Mouse (Mus musculus) hindbrain, embryonic 16.5 days (tissue): Measurements from ENCODE around the gene Mycbp. TPM values are rescaled to one million over a fixed set of nuclear protein-coding genes. Genes with fewer than 3 reads are reported as not detected.

Source experiments
- ATAC-seq: fragments of 200-750 bp; cut with Nextera tagmentation; 2 replicates; pipeline ENCODE4 v1.8.0; 2017; ENCODE audit warnings: moderate TSS enrichment, moderate library complexity
- H3K27ac ChIP-seq: fragments of 300-500 bp; sonication (generic); 2 replicates; pipeline ENCODE4 v1.5.1; 2014; ENCODE audit warnings: low read depth, mild to moderate bottlenecking, control low read depth, low read length, moderate library complexity
- H3K27me3 ChIP-seq: fragments of 300-500 bp; sonication (generic); replicated peaks from 2 replicates; pipeline ENCODE4 v1.6.1; 2014; ENCODE audit warnings: low read length; ENCODE audit not compliant: control insufficient read depth, insufficient read depth
- H3K36me3 ChIP-seq: fragments of 300-500 bp; sonication (generic); 2 replicates; pipeline ENCODE4 v1.6.1; 2014; ENCODE audit warnings: mild to moderate bottlenecking, low read length, moderate library complexity, mixed read lengths; ENCODE audit not compliant: control insufficient read depth, insufficient read depth
- H3K4me1 ChIP-seq: fragments of 300-500 bp; sonication (generic); 2 replicates; pipeline ENCODE4 v1.6.1; 2014; ENCODE audit warnings: low read depth, low read length; ENCODE audit not compliant: control insufficient read depth, insufficient read depth
- H3K4me2 ChIP-seq: fragments of 300-500 bp; sonication (generic); 2 replicates; pipeline ENCODE4 v1.6.1; 2014; ENCODE audit warnings: mild to moderate bottlenecking, low read length, control low read depth, moderate library complexity
- H3K4me3 ChIP-seq: fragments of 300-500 bp; sonication (generic); 2 replicates; pipeline ENCODE4 v1.5.1; 2014; ENCODE audit warnings: mild to moderate bottlenecking, low read length, control low read depth, moderate library complexity
- H3K9ac ChIP-seq: fragments of 300-500 bp; sonication (generic); 2 replicates; pipeline ENCODE4 v1.6.1; 2014; ENCODE audit warnings: low read depth, mild to moderate bottlenecking, control low read depth, low read length, moderate library complexity
- H3K9me3 ChIP-seq: fragments of 300-500 bp; sonication (generic); 2 replicates; pipeline ENCODE4 v1.6.1; 2014; ENCODE audit warnings: mild to moderate bottlenecking, low read length, moderate library complexity; ENCODE audit not compliant: control insufficient read depth
- WGBS: fragments of 180-500 bp; shearing (Covaris S2); extraction: QIAGEN DNeasy Blood & Tissue Kit; methylation state at CpG from one replicate; pipeline ENCODE4 v1.1.7; 2014; 5-methylcytosine and 5-hydroxymethylcytosine counted together
- polyA plus RNA-seq: library from polyadenylated mRNA; unstranded; fragments of >200 nt; fragmentation: Nextera tagmentation; extraction: Ambion mirVana; gene quantifications from 2 replicates; pipeline ENCODE4 v1.2.1, GENCODE M21; 2015

Gene Mycbp
- polyA plus RNA-seq, 1 experiment from 2014 or later: 35.6 TPM

- Histone ChIP-seq H3K9ac (no peak overlapping the region), H3K36me3 (no peaks in the 10 kb centered on the region), H3K4me2 (no peak overlapping the region), H3K9me3 (no peaks in the 10 kb centered on the region), H3K4me1 (peaks cover 17% of the 10 kb centered on the region), H3K4me3 (no peak overlapping the region), H3K27me3 (no peaks in the 10 kb centered on the region), H3K27ac (no peak overlapping the region)
- 72% methylated on average over 3 of the region's 3 CpGs for WGBS
- ATAC-seq: no peak
Measured at GRCm38 (mm10) chr4:123903432-123903831, 1.2 kb upstream of the Mycbp start.

GRCm38 (mm10) chr4:123905126-123905668 lies 565 bp downstream of the Mycbp start:
- Histone ChIP-seq H3K27me3 (no peaks in the 10 kb centered on the region), H3K4me1 (peaks cover 17% of the 10 kb centered on the region), H3K4me2 (peak overlapping the region; percentile 91), H3K9ac (peak overlapping the region; percentile 75), H3K4me3 (peak overlapping the region; percentile 84), H3K9me3 (no peaks in the 10 kb centered on the region), H3K27ac (peak overlapping the region; percentile 77), H3K36me3 (no peaks in the 10 kb centered on the region)
- WGBS: under 1% methylated on average over 32 of the region's 53 CpGs
- no peak for ATAC-seq

- Histone ChIP-seq H3K9ac (no peak overlapping the region), H3K4me3 (no peak overlapping the region), H3K36me3 (no peaks in the 10 kb centered on the region; the same call in 1 of the 2 replicates), H3K27me3 (no peaks in the 10 kb centered on the region), H3K4me2 (no peak overlapping the region), H3K27ac (no peak overlapping the region), H3K4me1 (peaks cover 15% of the 10 kb centered on the region), H3K9me3 (no peaks in the 10 kb centered on the region)
- no peak for ATAC-seq
- 95% methylated on average over 4 of the region's 4 CpGs for WGBS
Measured at GRCm38 (mm10) chr4:123911503-123911902, 6.9 kb downstream of the Mycbp start.

- Histone ChIP-seq H3K4me1 (peaks cover 13% of the 10 kb centered on the region), H3K9ac (no peak overlapping the region), H3K27me3 (no peaks in the 10 kb centered on the region), H3K36me3 (no peaks in the 10 kb centered on the region; the same call in 1 of the 2 replicates), H3K4me2 (no peak overlapping the region), H3K27ac (no peak overlapping the region), H3K4me3 (no peak overlapping the region), H3K9me3 (no peaks in the 10 kb centered on the region)
- no peak for ATAC-seq
- 78% methylated on average over 2 of the region's 2 CpGs for WGBS
Measured at GRCm38 (mm10) chr4:123912431-123912830, 7.8 kb downstream of the Mycbp start.

GRCm38 (mm10) chr4:123916748-123917547 lies 12.3 kb downstream of the Mycbp start, which contains the start of gene Rragc:
Gene Rragc, plus strand, starts transcription at chr4:123917446.
- under 1% methylated on average over 47 of the region's 49 CpGs for WGBS
- ATAC-seq: peak; percentile 99

GRCm38 (mm10) chr4:123917548-123918140 lies 13.0 kb downstream of the Mycbp start, which contains the start of gene 4930535I16Rik:
Gene 4930535I16Rik, minus strand, starts transcription at chr4:123918022.
- WGBS: 0% methylated on average over 47 of the region's 63 CpGs
- peak; percentile 65 for ATAC-seq

More at GRCm38 (mm10) chr4:123916748-123917547, 12.3 kb downstream of the Mycbp start, which contains the start of gene Rragc:
- Histone ChIP-seq H3K27ac (peak within 1 kb of the TSS; percentile 86), H3K36me3 (peaks cover 9% of the 10 kb centered on the region), H3K4me1 (peaks cover 26% of the 10 kb centered on the region), H3K9me3 (no peaks in the 10 kb centered on the region), H3K27me3 (no peaks in the 10 kb centered on the region), H3K4me3 (peak within 1 kb of the TSS; percentile 99), H3K9ac (peak within 1 kb of the TSS; percentile 98), H3K4me2 (peak within 1 kb of the TSS; percentile 81)

GRCm38 (mm10) chr4:123918851-123919250 lies 14.2 kb downstream of the Mycbp start:
- H3K4me3 ChIP-seq: peak overlapping the region; percentile 2; the same call in 1 of the 2 replicates
- no peak for ATAC-seq
- peaks cover 26% of the 10 kb centered on the region for H3K4me1 ChIP-seq
- H3K9ac ChIP-seq: peak overlapping the region; percentile 28; the same call in 1 of the 2 replicates
- H3K36me3 ChIP-seq: peaks cover 19% of the 10 kb centered on the region
- H3K9me3 ChIP-seq: no peaks in the 10 kb centered on the region
- H3K27me3 ChIP-seq: no peaks in the 10 kb centered on the region
- peak overlapping the region; percentile 81 for H3K4me2 ChIP-seq
- no peak overlapping the region for H3K27ac ChIP-seq
- WGBS: 52% methylated on average over 2 of the region's 2 CpGs

More at GRCm38 (mm10) chr4:123917548-123918140, 13.0 kb downstream of the Mycbp start, which contains the start of gene 4930535I16Rik:
- peak within 1 kb of the TSS; percentile 98 for H3K9ac ChIP-seq
- H3K27ac ChIP-seq: peak within 1 kb of the TSS; percentile 86
- no peaks in the 10 kb centered on the region for H3K27me3 ChIP-seq
- peaks cover 26% of the 10 kb centered on the region for H3K4me1 ChIP-seq
- peak within 1 kb of the TSS; percentile 99 for H3K4me3 ChIP-seq
- H3K36me3 ChIP-seq: peaks cover 9% of the 10 kb centered on the region
- H3K9me3 ChIP-seq: no peaks in the 10 kb centered on the region
- peak within 1 kb of the TSS; percentile 81 for H3K4me2 ChIP-seq

GRCm38 (mm10) chr4:123921055-123921565 lies 16.5 kb downstream of the Mycbp start:
- Histone ChIP-seq H3K4me3 (no peak overlapping the region), H3K9ac (no peak overlapping the region), H3K9me3 (no peaks in the 10 kb centered on the region), H3K27me3 (no peaks in the 10 kb centered on the region), H3K36me3 (peaks cover 23% of the 10 kb centered on the region), H3K4me1 (peaks cover 16% of the 10 kb centered on the region), H3K27ac (no peak overlapping the region), H3K4me2 (no peak overlapping the region)
- WGBS: 91% methylated on average over 4 of the region's 4 CpGs
- ATAC-seq: no peak

- no peak overlapping the region for H3K27ac ChIP-seq
- no peaks in the 10 kb centered on the region for H3K27me3 ChIP-seq
- no peaks in the 10 kb centered on the region for H3K9me3 ChIP-seq
- ATAC-seq: no peak
- H3K4me1 ChIP-seq: no peaks in the 10 kb centered on the region
- H3K4me2 ChIP-seq: no peak overlapping the region
- peaks cover 32% of the 10 kb centered on the region for H3K36me3 ChIP-seq
- no peak overlapping the region for H3K4me3 ChIP-seq
- no peak overlapping the region for H3K9ac ChIP-seq
Measured at GRCm38 (mm10) chr4:123927961-123928360, 23.3 kb downstream of the Mycbp start.
